Mouse (Mus musculus) kidney, adult 18-20 months (tissue): Measurements from ENCODE around the gene Ptpn11.
"Not testable (repeated sequence)": the region's sequence is repeated elsewhere in the genome, so short reads cannot be mapped to it uniquely, and the experiment has no call there.

Experiments
- DNase-seq: peaks from one replicate; pipeline ENCODE4 v3.0.0; 2021

The Ptpn11 gene

DNA sequence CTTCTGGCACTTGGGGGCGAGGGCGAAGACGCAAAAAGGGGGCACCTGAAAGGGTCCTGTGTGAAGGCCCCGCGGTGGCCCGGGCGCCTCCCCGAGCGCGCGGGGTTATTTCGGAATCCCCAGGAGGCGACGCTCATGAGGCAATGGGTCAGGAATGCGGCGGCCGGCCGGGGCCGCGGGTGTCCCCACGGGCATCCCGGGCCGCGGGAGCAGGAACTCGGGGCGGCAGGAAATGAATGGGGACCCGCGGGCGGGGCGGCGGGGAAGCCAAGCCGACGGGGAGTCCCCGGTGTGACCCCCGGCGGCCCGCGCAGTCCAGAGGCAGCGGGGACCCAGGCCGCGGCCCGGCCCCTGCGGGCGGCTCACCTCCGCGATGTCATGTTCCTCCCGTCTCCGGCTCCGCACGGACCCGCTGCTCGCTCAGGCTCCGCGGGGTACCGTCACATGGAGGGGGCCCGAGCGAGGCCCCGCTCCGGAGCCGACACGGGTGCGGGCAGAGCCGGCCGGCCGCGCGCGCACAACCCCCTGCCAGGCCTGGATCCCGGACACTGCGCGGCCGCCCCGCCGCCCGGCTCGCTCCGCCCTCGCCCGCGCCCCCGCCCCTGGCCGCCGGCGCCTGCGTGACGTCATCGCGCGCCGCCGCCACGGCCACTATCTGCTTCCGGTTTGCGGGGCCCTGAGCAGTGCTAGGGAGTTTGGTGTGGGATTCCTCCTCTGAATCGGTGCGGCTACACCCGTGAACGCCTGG lies at the start of gene Ptpn11:
Ptpn11 (minus strand) TSS at position 562 of the 748 bp plus-strand sequence.
- peak; percentile 86 for DNase-seq

GRCm38 (mm10) chr5:121239846-121240245 lies 48.6 kb upstream of the Ptpn11 start:
- DNase-seq, result no peak

GRCm38 (mm10) chr5:121238208-121238607 lies 47.0 kb upstream of the Ptpn11 start:
- no peak for DNase-seq

DNA sequence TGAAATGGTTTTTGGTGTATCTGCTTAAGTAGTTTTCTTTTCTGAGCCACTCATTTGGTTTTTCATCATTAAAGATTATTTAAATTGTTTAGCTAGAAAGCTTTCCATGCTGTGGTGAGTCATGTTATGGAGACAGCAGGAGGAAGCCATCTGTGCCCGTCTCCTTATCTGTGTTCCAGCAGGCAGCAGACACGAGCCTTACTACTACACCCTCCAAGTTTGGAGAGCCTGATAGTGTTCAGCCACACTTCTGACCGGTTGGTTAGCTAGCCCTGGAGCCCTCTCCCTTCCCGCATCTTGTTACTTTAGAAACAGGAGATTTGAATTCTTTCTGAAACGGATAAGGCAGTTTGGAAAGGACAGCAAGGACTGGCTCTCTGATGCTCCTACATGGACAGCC lies 45.0 kb upstream of the Ptpn11 start:
- DNase-seq, result no peak

- DNase-seq, result no peak
These were observed 42.5 kb upstream of the Ptpn11 start for GRCm38 (mm10) chr5:121233726-121234125.

- no peak for DNase-seq
These were observed 41.6 kb upstream of the Ptpn11 start for GRCm38 (mm10) chr5:121232789-121233188.

GRCm38 (mm10) chr5:121230811-121231210 lies 39.6 kb upstream of the Ptpn11 start:
- DNase-seq, result no peak

GRCm38 (mm10) chr5:121229182-121229581 lies 38.0 kb upstream of the Ptpn11 start:
- DNase-seq, result no peak

- not testable (repeated sequence) for DNase-seq
These were observed 36.1 kb upstream of the Ptpn11 start for GRCm38 (mm10) chr5:121227330-121227729.

DNA sequence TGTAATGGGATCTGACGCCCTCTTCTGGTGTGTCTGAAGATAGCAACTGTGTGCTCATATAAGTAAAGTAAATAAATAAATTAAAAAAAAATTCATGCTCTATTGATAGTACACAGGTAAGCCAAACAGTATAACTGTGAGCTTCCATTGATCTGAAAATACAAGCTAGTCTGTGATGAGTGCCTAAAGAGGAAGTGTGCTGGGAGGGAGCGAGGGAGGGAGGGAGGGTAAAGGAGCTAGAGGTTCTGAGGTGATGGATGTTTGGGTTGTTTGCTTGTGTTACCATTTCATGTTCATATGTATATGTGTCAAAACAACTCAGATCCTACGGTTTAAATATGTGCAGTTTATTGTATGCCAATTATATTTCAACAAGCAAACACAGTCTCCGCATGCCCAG lies 35.6 kb upstream of the Ptpn11 start:
- DNase-seq, result no peak

- no peak for DNase-seq
These were observed 35.2 kb upstream of the Ptpn11 start for GRCm38 (mm10) chr5:121226406-121226805.

DNA sequence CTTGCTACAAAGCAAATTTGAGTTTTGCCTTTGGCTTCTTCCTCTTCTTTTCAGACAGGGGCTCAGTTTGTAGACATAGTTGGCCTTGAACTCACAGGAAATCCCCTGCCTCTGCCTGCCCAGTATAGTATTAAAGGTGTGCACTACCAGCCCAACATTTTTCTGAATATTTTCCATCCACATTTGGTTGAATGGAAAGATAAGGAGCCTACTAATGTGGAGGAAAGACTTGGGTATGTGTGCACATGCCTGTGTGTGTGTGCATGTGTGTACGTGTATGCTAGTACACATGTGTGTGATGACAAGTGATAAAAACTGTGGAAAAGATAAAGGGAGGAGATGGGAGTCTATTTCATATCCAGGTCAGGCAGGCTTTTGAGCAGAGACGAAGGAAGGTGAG lies 34.7 kb upstream of the Ptpn11 start:
- DNase-seq, result no peak

DNA sequence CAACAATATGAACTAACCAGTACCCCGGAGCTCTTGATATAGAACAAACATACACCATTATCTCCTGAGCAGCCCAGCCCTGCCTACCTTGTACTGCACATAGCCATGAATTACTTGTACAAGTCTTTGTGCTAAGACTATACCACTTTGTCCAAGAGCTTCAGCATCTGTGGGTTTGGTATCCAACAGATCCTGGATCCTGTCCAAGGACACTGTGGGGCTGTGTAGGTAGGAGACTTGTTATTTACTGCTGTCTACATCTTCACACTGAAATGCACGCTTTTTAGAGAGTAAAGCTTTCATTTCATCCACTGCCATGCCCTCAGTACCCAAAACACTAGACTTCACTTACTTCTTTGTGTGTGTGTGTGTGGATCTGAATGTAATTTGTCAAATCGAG lies 33.7 kb upstream of the Ptpn11 start:
- no peak for DNase-seq

GRCm38 (mm10) chr5:121224020-121224419 lies 32.8 kb upstream of the Ptpn11 start:
- not testable (repeated sequence) for DNase-seq

DNA sequence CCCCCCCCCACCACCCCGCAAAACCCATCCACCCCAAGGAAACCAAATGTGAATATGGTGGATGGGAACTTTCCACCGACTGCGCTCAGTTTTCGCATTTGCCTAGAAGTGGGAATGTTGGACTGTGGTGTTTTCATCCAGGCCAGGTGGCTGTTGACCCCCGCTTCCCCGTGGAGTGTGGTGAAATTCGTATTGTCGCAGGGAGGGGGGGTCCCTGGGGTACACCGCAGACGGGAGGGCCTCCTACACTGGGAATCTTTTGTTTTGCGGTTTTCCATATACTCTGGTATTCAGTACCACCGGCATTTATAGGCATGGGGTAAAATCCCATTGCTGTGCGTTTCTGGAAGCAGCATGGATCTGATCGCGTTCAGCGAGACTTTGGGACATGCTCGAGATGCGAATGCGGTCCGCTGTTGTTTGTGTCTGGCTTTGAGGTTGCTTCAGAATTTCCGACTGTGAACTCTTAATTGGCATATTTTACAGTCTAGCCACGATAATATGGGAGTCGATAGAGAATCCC lies 30.2 kb upstream of the Ptpn11 start:
- no peak for DNase-seq

- no peak for DNase-seq
These were observed 29.6 kb upstream of the Ptpn11 start for GRCm38 (mm10) chr5:121220732-121221301.

GRCm38 (mm10) chr5:121219980-121220731 lies 29.0 kb upstream of the Ptpn11 start, which contains the start of gene Hectd4:
Hectd4 (plus strand) TSS chr5:121220219.
- peak; percentile 98 for DNase-seq

- DNase-seq, result no peak
These were observed 28.0 kb upstream of the Ptpn11 start for GRCm38 (mm10) chr5:121219190-121219589.

DNA sequence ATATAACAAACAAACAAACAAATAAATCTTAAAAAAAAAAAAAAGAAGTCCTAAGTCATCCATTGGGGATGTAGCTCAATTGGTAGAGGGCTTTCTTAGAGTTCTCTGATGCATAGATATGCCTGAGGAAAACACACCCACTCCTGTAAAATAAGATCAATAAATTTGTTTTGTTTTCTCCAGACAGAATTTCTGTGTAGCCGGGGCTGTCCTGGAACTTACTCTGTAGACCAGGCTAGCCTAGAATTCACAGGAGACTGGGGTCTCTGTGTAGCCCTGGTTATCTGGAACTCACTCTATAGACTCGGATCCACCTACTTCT lies 26.1 kb upstream of the Ptpn11 start:
- no peak for DNase-seq

GRCm38 (mm10) chr5:121216584-121217312 lies 25.6 kb upstream of the Ptpn11 start:
- DNase-seq, result not testable (repeated sequence)

DNA sequence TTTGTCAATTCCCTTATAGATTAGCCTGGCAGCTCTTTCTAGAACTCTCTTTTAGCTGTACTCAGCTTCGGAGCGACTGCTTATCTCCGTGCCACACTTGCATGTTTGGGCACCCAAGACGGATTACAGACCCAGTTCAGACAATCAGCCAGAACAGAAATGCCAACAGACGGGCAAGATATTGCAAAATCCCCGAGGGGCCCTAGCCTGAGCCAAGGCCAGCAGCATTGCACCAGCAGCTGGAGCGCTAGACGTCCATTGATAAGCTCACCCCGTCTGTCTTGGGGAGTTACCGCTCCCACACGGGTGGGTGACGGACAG lies 24.9 kb upstream of the Ptpn11 start:
- no peak for DNase-seq

GRCm38 (mm10) chr5:121215380-121216125 lies 24.4 kb upstream of the Ptpn11 start:
- peak; percentile 79 for DNase-seq
